Mouse (Mus musculus): ENCODE results near the gene Rasgrp2. TPM values are rescaled to one million over a fixed set of nuclear protein-coding genes. Genes with fewer than 3 reads are reported as not detected.

Rasgrp2 gene
- polyA plus RNA-seq, 2 experiments, result 27.5 to 27.6 TPM

DNA sequence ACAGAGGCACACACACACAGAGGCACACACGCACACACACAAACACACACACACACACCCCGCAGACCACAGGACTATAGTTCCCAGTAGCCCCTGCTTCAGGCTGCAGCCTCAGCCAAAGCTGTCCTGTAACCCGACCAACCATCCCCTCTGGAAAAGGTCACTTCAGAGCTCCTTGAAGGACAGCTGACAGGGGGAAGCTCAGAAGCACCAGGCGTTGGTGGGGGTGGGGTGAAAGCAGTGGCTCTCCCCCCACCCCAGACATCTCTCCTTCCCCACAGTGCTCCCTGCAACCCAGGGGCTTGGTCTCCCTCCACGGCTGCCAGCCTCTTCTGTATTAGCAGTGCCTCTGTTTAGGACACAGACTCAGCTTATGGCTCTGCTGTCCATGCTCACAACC lies 15.7 kb upstream of the Rasgrp2 start:
- Histone ChIP-seq H3K4me3 (replicated peaks; ENCODE audit: low read length) (no peak overlapping the region), H3K9ac (ENCODE audit: low read depth, low read length, severe bottlenecking) (no peak overlapping the region), H3K36me3 (ENCODE audit: control insufficient read depth, insufficient read depth, low read length) (peaks cover 8% of the 10 kb centered on the region), H3K9me3 (ENCODE audit: control insufficient read depth, low read length) (no peaks in the 10 kb centered on the region), H3K27me3 (ENCODE audit: control insufficient read depth, insufficient read depth, low read length) (no peaks in the 10 kb centered on the region), H3K4me2 (replicated peaks; ENCODE audit: low read depth, low read length, severe bottlenecking) (no peak overlapping the region), H3K27ac (replicated peaks; ENCODE audit: low read depth, low read length) (no peak overlapping the region), H3K4me1 (ENCODE audit: control insufficient read depth, insufficient read depth, low read length) (peaks cover 6% of the 10 kb centered on the region)
- no peak for DNase-seq (ENCODE audit: low spot score)
- WGBS, result 51% methylated on average over 5 of the region's 5 CpGs
- no peak for ATAC-seq (ENCODE audit: low FRiP score, low read depth)
- no peak for TF ChIP-seq POLR2A (IDR thresholded peaks at IDR 0.05; ENCODE audit: borderline replicate concordance, extremely low read depth, insufficient read depth, insufficient read length)

- no peaks in the 10 kb centered on the region for H3K9me3 ChIP-seq (ENCODE audit: control insufficient read depth, low read length)
- H3K27me3 ChIP-seq (ENCODE audit: control insufficient read depth, insufficient read depth, low read length), result no peaks in the 10 kb centered on the region
- H3K4me1 ChIP-seq (ENCODE audit: control insufficient read depth, insufficient read depth, low read length), result peaks cover 6% of the 10 kb centered on the region
- peaks cover 2% of the 10 kb centered on the region; the same call in 1 of the 2 replicates for H3K36me3 ChIP-seq (ENCODE audit: control insufficient read depth, insufficient read depth, low read length)
- peak within 1 kb of the TSS; percentile 25; the same call in 1 of the 2 replicates for H3K9ac ChIP-seq (ENCODE audit: low read depth, low read length, severe bottlenecking)
- DNase-seq (ENCODE audit: low spot score) (peak; percentile 50), ATAC-seq (ENCODE audit: low FRiP score, low read depth) (peak; percentile 48)
- WGBS, result 17% methylated on average over 7 of the region's 7 CpGs
- no peak for TF ChIP-seq POLR2A (IDR thresholded peaks at IDR 0.05; ENCODE audit: borderline replicate concordance, extremely low read depth, insufficient read depth, insufficient read length)
- no peak within 1 kb of the TSS for H3K4me2 ChIP-seq (replicated peaks; ENCODE audit: low read depth, low read length, severe bottlenecking)
- H3K27ac ChIP-seq (replicated peaks; ENCODE audit: low read depth, low read length), result peak within 1 kb of the TSS; percentile 33; the same call in 1 of the 2 replicates
- no peak within 1 kb of the TSS for H3K4me3 ChIP-seq (replicated peaks; ENCODE audit: low read length)
Measured at GRCm38 (mm10) chr19:6384128-6384527, 15.0 kb upstream of the Rasgrp2 start, which contains the start of gene Pygm. Gene Pygm, plus strand, starts transcription at chr19:6384399.

- Histone ChIP-seq H3K4me3 (replicated peaks; ENCODE audit: low read length) (no peak overlapping the region), H3K27me3 (ENCODE audit: control insufficient read depth, insufficient read depth, low read length) (no peaks in the 10 kb centered on the region), H3K4me1 (ENCODE audit: control insufficient read depth, insufficient read depth, low read length) (peaks cover 13% of the 10 kb centered on the region), H3K27ac (replicated peaks; ENCODE audit: low read depth, low read length) (no peak overlapping the region), H3K4me2 (replicated peaks; ENCODE audit: low read depth, low read length, severe bottlenecking) (no peak overlapping the region), H3K36me3 (ENCODE audit: control insufficient read depth, insufficient read depth, low read length) (no peaks in the 10 kb centered on the region), H3K9me3 (ENCODE audit: control insufficient read depth, low read length) (no peaks in the 10 kb centered on the region), H3K9ac (ENCODE audit: low read depth, low read length, severe bottlenecking) (no peak overlapping the region)
- ATAC-seq (ENCODE audit: low FRiP score, low read depth) (no peak), DNase-seq (ENCODE audit: low spot score) (no peak)
- 77% methylated on average over 11 of the region's 11 CpGs for WGBS
- no peak for TF ChIP-seq POLR2A (IDR thresholded peaks at IDR 0.05; ENCODE audit: borderline replicate concordance, extremely low read depth, insufficient read depth, insufficient read length)
Measured at GRCm38 (mm10) chr19:6384954-6385353, 14.2 kb upstream of the Rasgrp2 start.

DNA sequence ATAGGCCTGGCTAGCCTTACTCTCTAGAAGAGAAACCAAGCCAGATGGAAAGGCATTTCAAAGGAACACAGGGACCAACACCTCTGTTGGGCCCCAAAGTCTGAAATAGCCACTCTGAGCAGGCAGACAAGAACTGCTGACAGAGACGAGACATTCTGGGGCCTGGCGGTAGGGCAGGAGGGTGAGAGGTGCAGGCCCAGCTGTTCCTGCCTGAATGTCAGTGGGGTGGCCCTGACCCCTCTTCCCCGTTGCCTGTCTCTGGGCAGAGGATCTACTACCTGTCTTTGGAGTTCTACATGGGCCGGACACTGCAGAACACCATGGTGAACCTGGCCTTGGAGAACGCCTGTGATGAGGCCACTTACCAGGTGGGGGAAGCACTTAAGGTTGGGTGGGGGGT lies 13.7 kb upstream of the Rasgrp2 start:
- no peak for ATAC-seq (ENCODE audit: low FRiP score, low read depth)
- TF ChIP-seq POLR2A (IDR thresholded peaks at IDR 0.05; ENCODE audit: borderline replicate concordance, extremely low read depth, insufficient read depth, insufficient read length), result no peak
- no peaks in the 10 kb centered on the region for H3K27me3 ChIP-seq (ENCODE audit: control insufficient read depth, insufficient read depth, low read length)

GRCm38 (mm10) chr19:6385821-6386220 lies 13.3 kb upstream of the Rasgrp2 start:
- 79% methylated on average over 7 of the region's 7 CpGs for WGBS
- Histone ChIP-seq H3K27me3 (ENCODE audit: control insufficient read depth, insufficient read depth, low read length) (no peaks in the 10 kb centered on the region), H3K27ac (replicated peaks; ENCODE audit: low read depth, low read length) (no peak overlapping the region), H3K9me3 (ENCODE audit: control insufficient read depth, low read length) (no peaks in the 10 kb centered on the region), H3K4me3 (replicated peaks; ENCODE audit: low read length) (no peak overlapping the region), H3K36me3 (ENCODE audit: control insufficient read depth, insufficient read depth, low read length) (no peaks in the 10 kb centered on the region), H3K4me2 (replicated peaks; ENCODE audit: low read depth, low read length, severe bottlenecking) (no peak overlapping the region), H3K4me1 (ENCODE audit: control insufficient read depth, insufficient read depth, low read length) (peaks cover 13% of the 10 kb centered on the region), H3K9ac (ENCODE audit: low read depth, low read length, severe bottlenecking) (no peak overlapping the region)
- no peak for ATAC-seq (ENCODE audit: low FRiP score, low read depth)
- no peak for TF ChIP-seq POLR2A (IDR thresholded peaks at IDR 0.05; ENCODE audit: borderline replicate concordance, extremely low read depth, insufficient read depth, insufficient read length)
- no peak for DNase-seq (ENCODE audit: low spot score)

More for the DNA sequence above, 13.7 kb upstream of the Rasgrp2 start:
- Histone ChIP-seq H3K4me2 (replicated peaks; ENCODE audit: low read depth, low read length, severe bottlenecking) (no peak overlapping the region), H3K4me3 (replicated peaks; ENCODE audit: low read length) (no peak overlapping the region), H3K4me1 (ENCODE audit: control insufficient read depth, insufficient read depth, low read length) (peaks cover 13% of the 10 kb centered on the region), H3K9me3 (ENCODE audit: control insufficient read depth, low read length) (no peaks in the 10 kb centered on the region), H3K27ac (replicated peaks; ENCODE audit: low read depth, low read length) (no peak overlapping the region), H3K36me3 (ENCODE audit: control insufficient read depth, insufficient read depth, low read length) (no peaks in the 10 kb centered on the region), H3K9ac (ENCODE audit: low read depth, low read length, severe bottlenecking) (no peak overlapping the region)
- 76% methylated on average over 5 of the region's 5 CpGs for WGBS
- DNase-seq (ENCODE audit: low spot score), result no peak

- WGBS, result 64% methylated on average over 9 of the region's 9 CpGs
- DNase-seq (ENCODE audit: low spot score) (no peak), ATAC-seq (ENCODE audit: low FRiP score, low read depth) (no peak)
- H3K27ac ChIP-seq (replicated peaks; ENCODE audit: low read depth, low read length), result no peak overlapping the region
- TF ChIP-seq POLR2A (IDR thresholded peaks at IDR 0.05; ENCODE audit: borderline replicate concordance, extremely low read depth, insufficient read depth, insufficient read length), result no peak
- H3K9me3 ChIP-seq (ENCODE audit: control insufficient read depth, low read length), result no peaks in the 10 kb centered on the region
- H3K4me1 ChIP-seq (ENCODE audit: control insufficient read depth, insufficient read depth, low read length), result peaks cover 13% of the 10 kb centered on the region
- no peaks in the 10 kb centered on the region for H3K36me3 ChIP-seq (ENCODE audit: control insufficient read depth, insufficient read depth, low read length)
- no peaks in the 10 kb centered on the region for H3K27me3 ChIP-seq (ENCODE audit: control insufficient read depth, insufficient read depth, low read length)
- H3K4me3 ChIP-seq (replicated peaks; ENCODE audit: low read length), result no peak overlapping the region
- H3K4me2 ChIP-seq (replicated peaks; ENCODE audit: low read depth, low read length, severe bottlenecking), result no peak overlapping the region
- H3K9ac ChIP-seq (ENCODE audit: low read depth, low read length, severe bottlenecking), result no peak overlapping the region
Measured at GRCm38 (mm10) chr19:6386234-6386633, 12.9 kb upstream of the Rasgrp2 start.
